Mouse (Mus musculus): ENCODE data around the gene Pdlim7. TPM values are rescaled to one million over a fixed set of nuclear protein-coding genes. Genes with fewer than 3 reads are reported as not detected.

Gene Pdlim7
- total and polyA plus RNA-seq, 3 experiments = 12.3 to 40.6 TPM; not detected in 1

- no peak for TF ChIP-seq POLR2AphosphoS5 (IDR thresholded peaks at IDR 0.05; ENCODE audit: borderline replicate concordance, low read depth, low read length)
- TF ChIP-seq ELF1 (IDR thresholded peaks at IDR 0.05; ENCODE audit: low read depth, low read length) = no peak
Observed at GRCm38 (mm10) chr13:55446483-55447105, 66.9 kb downstream of the Pdlim7 start (continued).

Other genes with a start within 250 kb of the Pdlim7 start
- 203 and 263 TPM in 2 replicates for gene Prelid1, start 193.2 kb downstream of the Pdlim7 start, total RNA-seq (2012; rRNA removed)
- 100 to 1,000 TPM in 1 of 2 experiments, not detected in 1; 630 TPM for gene Prelid1, start 193.2 kb downstream of the Pdlim7 start, polyA plus RNA-seq (2012; ENCODE audit: insufficient read depth in 1 of 2, insufficient read length in 2 of 2, low read depth in 1 of 2, low replicate concordance in 2 of 2, missing spikeins in 1 of 2)
- gene Rab24, start 191.7 kb downstream of the Pdlim7 start, total RNA-seq (2012; rRNA removed) = 74.3 and 75.8 TPM in 2 replicates
- 10 to 100 TPM in 1 of 2 experiments, not detected in 1; 71.0 TPM for gene Rab24, start 191.7 kb downstream of the Pdlim7 start, polyA plus RNA-seq (2012; ENCODE audit: insufficient read depth in 1 of 2, insufficient read length in 2 of 2, low read depth in 1 of 2, low replicate concordance in 2 of 2, missing spikeins in 1 of 2)
- gene Mxd3, start 183.9 kb downstream of the Pdlim7 start, total RNA-seq (2012; rRNA removed) = 3.9 and 4.7 TPM in 2 replicates
- gene Mxd3, start 183.9 kb downstream of the Pdlim7 start, polyA plus RNA-seq (2012; ENCODE audit: insufficient read depth in 1 of 2, insufficient read length in 2 of 2, low read depth in 1 of 2, low replicate concordance in 2 of 2, missing spikeins in 1 of 2) = 1 to 10 TPM in 1 of 2 experiments, not detected in 1; 9.3 TPM
- 132 and 145 TPM in 2 replicates for gene Lman2, start 150.9 kb downstream of the Pdlim7 start, total RNA-seq (2012; rRNA removed)
- 100 to 1,000 TPM in 1 of 2 experiments, 10 to 100 TPM in 1; 86.1 to 239 TPM for gene Lman2, start 150.9 kb downstream of the Pdlim7 start, polyA plus RNA-seq (2012; ENCODE audit: insufficient read depth in 1 of 2, insufficient read length in 2 of 2, low read depth in 1 of 2, low replicate concordance in 2 of 2, missing spikeins in 1 of 2)
- gene Rgs14, start 143.9 kb downstream of the Pdlim7 start, total RNA-seq (2012; rRNA removed) = 14.4 TPM in 2 replicates
- gene Rgs14, start 143.9 kb downstream of the Pdlim7 start, polyA plus RNA-seq (2012; ENCODE audit: insufficient read depth in 1 of 2, insufficient read length in 2 of 2, low read depth in 1 of 2, low replicate concordance in 2 of 2, missing spikeins in 1 of 2) = 10 to 100 TPM in 1 of 2 experiments, not detected in 1; 20.5 TPM
- gene Slc34a1, start 115.5 kb downstream of the Pdlim7 start, total RNA-seq (2012; rRNA removed) = not detected in 2 replicates
- not detected for gene Slc34a1, start 115.5 kb downstream of the Pdlim7 start, polyA plus RNA-seq (2012; ENCODE audit: insufficient read depth in 1 of 2, insufficient read length in 2 of 2, low read depth in 1 of 2, low replicate concordance in 2 of 2, missing spikeins in 1 of 2)
- gene Pfn3, start 98.4 kb downstream of the Pdlim7 start, total RNA-seq (2012; rRNA removed) = not detected in 2 replicates
- gene Pfn3, start 98.4 kb downstream of the Pdlim7 start, polyA plus RNA-seq (2012; ENCODE audit: insufficient read depth in 1 of 2, insufficient read length in 2 of 2, low read depth in 1 of 2, low replicate concordance in 2 of 2, missing spikeins in 1 of 2) = not detected
- not detected in 2 replicates for gene F12, start 86.9 kb downstream of the Pdlim7 start, total RNA-seq (2012; rRNA removed)
- gene F12, start 86.9 kb downstream of the Pdlim7 start, polyA plus RNA-seq (2012; ENCODE audit: insufficient read depth in 1 of 2, insufficient read length in 2 of 2, low read depth in 1 of 2, low replicate concordance in 2 of 2, missing spikeins in 1 of 2) = not detected
- gene Grk6, start 68.6 kb downstream of the Pdlim7 start, total RNA-seq (2012; rRNA removed) = 75.9 and 83.2 TPM in 2 replicates
- 10 to 100 TPM in 1 of 2 experiments, not detected in 1; 96.7 TPM for gene Grk6, start 68.6 kb downstream of the Pdlim7 start, polyA plus RNA-seq (2012; ENCODE audit: insufficient read depth in 1 of 2, insufficient read length in 2 of 2, low read depth in 1 of 2, low replicate concordance in 2 of 2, missing spikeins in 1 of 2)
- 2.4 and 2.7 TPM in 2 replicates for gene Prr7, start 49.4 kb downstream of the Pdlim7 start, total RNA-seq (2012; rRNA removed)
- 1 to 10 TPM in 1 of 2 experiments, not detected in 1; 8.7 TPM for gene Prr7, start 49.4 kb downstream of the Pdlim7 start, polyA plus RNA-seq (2012; ENCODE audit: insufficient read depth in 1 of 2, insufficient read length in 2 of 2, low read depth in 1 of 2, low replicate concordance in 2 of 2, missing spikeins in 1 of 2)
- 0.04 and 0.10 TPM in 2 replicates for gene Dbn1, start 25.6 kb downstream of the Pdlim7 start, total RNA-seq (2012; rRNA removed)
- gene Dbn1, start 25.6 kb downstream of the Pdlim7 start, polyA plus RNA-seq (2012; ENCODE audit: insufficient read depth in 1 of 2, insufficient read length in 2 of 2, low read depth in 1 of 2, low replicate concordance in 2 of 2, missing spikeins in 1 of 2) = under 1 TPM in 1 of 2 experiments, not detected in 1; 0.53 TPM
- gene Dok3, start 15.6 kb upstream of the Pdlim7 start, total RNA-seq (2012; rRNA removed) = 1.4 and 1.6 TPM in 2 replicates
- 1 to 10 TPM in 1 of 2 experiments, not detected in 1; 4.3 TPM for gene Dok3, start 15.6 kb upstream of the Pdlim7 start, polyA plus RNA-seq (2012; ENCODE audit: insufficient read depth in 1 of 2, insufficient read length in 2 of 2, low read depth in 1 of 2, low replicate concordance in 2 of 2, missing spikeins in 1 of 2)
- gene Ddx41, start 23.0 kb upstream of the Pdlim7 start, total RNA-seq (2012; rRNA removed) = 58.5 and 61.6 TPM in 2 replicates
- gene Ddx41, start 23.0 kb upstream of the Pdlim7 start, polyA plus RNA-seq (2012; ENCODE audit: insufficient read depth in 1 of 2, insufficient read length in 2 of 2, low read depth in 1 of 2, low replicate concordance in 2 of 2, missing spikeins in 1 of 2) = 10 to 100 TPM in 1 of 2 experiments, not detected in 1; 88.8 TPM
- 11.7 and 11.9 TPM in 2 replicates for gene Fam193b, start 57.4 kb upstream of the Pdlim7 start, total RNA-seq (2012; rRNA removed)
- 10 to 100 TPM in 1 of 2 experiments, not detected in 1; 38.7 TPM for gene Fam193b, start 57.4 kb upstream of the Pdlim7 start, polyA plus RNA-seq (2012; ENCODE audit: insufficient read depth in 1 of 2, insufficient read length in 2 of 2, low read depth in 1 of 2, low replicate concordance in 2 of 2, missing spikeins in 1 of 2)
- gene Tmed9, start 60.1 kb upstream of the Pdlim7 start, total RNA-seq (2012; rRNA removed) = 185 and 222 TPM in 2 replicates
- 100 to 1,000 TPM in 1 of 2 experiments, not detected in 1; 218 TPM for gene Tmed9, start 60.1 kb upstream of the Pdlim7 start, polyA plus RNA-seq (2012; ENCODE audit: insufficient read depth in 1 of 2, insufficient read length in 2 of 2, low read depth in 1 of 2, low replicate concordance in 2 of 2, missing spikeins in 1 of 2)
- 15.0 and 18.0 TPM in 2 replicates for gene B4galt7, start 86.2 kb upstream of the Pdlim7 start, total RNA-seq (2012; rRNA removed)
- 10 to 100 TPM in 1 of 2 experiments, not detected in 1; 19.9 TPM for gene B4galt7, start 86.2 kb upstream of the Pdlim7 start, polyA plus RNA-seq (2012; ENCODE audit: insufficient read depth in 1 of 2, insufficient read length in 2 of 2, low read depth in 1 of 2, low replicate concordance in 2 of 2, missing spikeins in 1 of 2)
- gene Caml, start 109.3 kb upstream of the Pdlim7 start, total RNA-seq (2012; rRNA removed) = 33.5 and 42.5 TPM in 2 replicates
- gene Caml, start 109.3 kb upstream of the Pdlim7 start, polyA plus RNA-seq (2012; ENCODE audit: insufficient read depth in 1 of 2, insufficient read length in 2 of 2, low read depth in 1 of 2, low replicate concordance in 2 of 2, missing spikeins in 1 of 2) = 10 to 100 TPM in 1 of 2 experiments, not detected in 1; 47.1 TPM
- gene Ddx46, start 121.4 kb upstream of the Pdlim7 start, total RNA-seq (2012; rRNA removed) = 52.8 and 58.3 TPM in 2 replicates
- 100 to 1,000 TPM in 1 of 2 experiments, 10 to 100 TPM in 1; 89.5 to 122 TPM for gene Ddx46, start 121.4 kb upstream of the Pdlim7 start, polyA plus RNA-seq (2012; ENCODE audit: insufficient read depth in 1 of 2, insufficient read length in 2 of 2, low read depth in 1 of 2, low replicate concordance in 2 of 2, missing spikeins in 1 of 2)
- 16.2 and 20.4 TPM in 2 replicates for gene B230219D22Rik, start 179.4 kb upstream of the Pdlim7 start, total RNA-seq (2012; rRNA removed)
- 100 to 1,000 TPM in 1 of 2 experiments, 10 to 100 TPM in 1; 30.0 to 145 TPM for gene B230219D22Rik, start 179.4 kb upstream of the Pdlim7 start, polyA plus RNA-seq (2012; ENCODE audit: insufficient read depth in 1 of 2, insufficient read length in 2 of 2, low read depth in 1 of 2, low replicate concordance in 2 of 2, missing spikeins in 1 of 2)
- 37.5 and 43.0 TPM in 2 replicates for gene Txndc15, start 201.0 kb upstream of the Pdlim7 start, total RNA-seq (2012; rRNA removed)
- 10 to 100 TPM in 1 of 2 experiments, not detected in 1; 31.5 TPM for gene Txndc15, start 201.0 kb upstream of the Pdlim7 start, polyA plus RNA-seq (2012; ENCODE audit: insufficient read depth in 1 of 2, insufficient read length in 2 of 2, low read depth in 1 of 2, low replicate concordance in 2 of 2, missing spikeins in 1 of 2)
- gene Pcbd2, start 213.7 kb upstream of the Pdlim7 start, total RNA-seq (2012; rRNA removed) = 24.6 and 32.0 TPM in 2 replicates
- gene Pcbd2, start 213.7 kb upstream of the Pdlim7 start, polyA plus RNA-seq (2012; ENCODE audit: insufficient read depth in 1 of 2, insufficient read length in 2 of 2, low read depth in 1 of 2, low replicate concordance in 2 of 2, missing spikeins in 1 of 2) = 10 to 100 TPM in 1 of 2 experiments, not detected in 1; 69.4 TPM

Data from MEL (cell line).